Mouse (Mus musculus) gastrocnemius, adult 18-20 months (tissue): ENCODE data around the gene Serpinb7. TPM values are rescaled to one million over a fixed set of nuclear protein-coding genes. Genes with fewer than 3 reads are reported as not detected.

Source experiments
- DNase-seq: peaks from one replicate; pipeline ENCODE4 v3.0.0; 2021; ENCODE audit warnings: low spot score
- long read RNA-seq, 2 experiments: library from polyadenylated mRNA; stranded (forward); transcript quantifications; one replicate each; pipeline ENCODE4 v2.0.0; 2021
- total RNA-seq, 2 experiments: library from RNA; stranded (reverse); gene quantifications; 2 replicates each; pipeline ENCODE4 v1.2.3; 2021

Gene Serpinb7
- total RNA-seq: under 1 TPM in 1 of 2 experiments, not detected in 1; 0.85 TPM
- long read RNA-seq, experiment 1: 0 reads
- long read RNA-seq, experiment 2: 0 reads

- no peak for DNase-seq
These were observed at the start of gene Serpinb7 for GRCm38 (mm10) chr1:107399355-107399754. TSS of gene Serpinb7 (plus strand) at chr1:107399655.

GRCm38 (mm10) chr1:107350392-107350791, 49.1 kb upstream of the Serpinb7 start:
- DNase-seq: no peak

GRCm38 (mm10) chr1:107351115-107351514, 48.3 kb upstream of the Serpinb7 start:
- DNase-seq: no peak

- DNase-seq: no peak
These were observed 46.4 kb upstream of the Serpinb7 start for GRCm38 (mm10) chr1:107353046-107353445.

- DNase-seq: no peak
These were observed 38.6 kb upstream of the Serpinb7 start, which contains the start of gene Serpinb11 for GRCm38 (mm10) chr1:107360898-107361297. TSS of gene Serpinb11 (plus strand) at chr1:107361198.

- no peak for DNase-seq
These were observed 33.5 kb upstream of the Serpinb7 start for GRCm38 (mm10) chr1:107365973-107366372.

- DNase-seq: no peak
These were observed 30.5 kb upstream of the Serpinb7 start for GRCm38 (mm10) chr1:107368944-107369343.

GRCm38 (mm10) chr1:107376952-107377351, 22.5 kb upstream of the Serpinb7 start:
- no peak for DNase-seq

- DNase-seq: no peak
These were observed 21.1 kb upstream of the Serpinb7 start for GRCm38 (mm10) chr1:107378368-107378767.

GRCm38 (mm10) chr1:107381491-107381890, 18.0 kb upstream of the Serpinb7 start:
- DNase-seq: no peak

GRCm38 (mm10) chr1:107382404-107382803, 17.1 kb upstream of the Serpinb7 start:
- DNase-seq: no peak

GRCm38 (mm10) chr1:107384532-107384931, 14.9 kb upstream of the Serpinb7 start:
- no peak for DNase-seq

- no peak for DNase-seq
These were observed 9.7 kb upstream of the Serpinb7 start for GRCm38 (mm10) chr1:107389753-107390152.

- DNase-seq: no peak
These were observed 2.0 kb upstream of the Serpinb7 start for GRCm38 (mm10) chr1:107397481-107397880.

- no peak for DNase-seq
These were observed 2.6 kb downstream of the Serpinb7 start for GRCm38 (mm10) chr1:107402082-107402481.

- DNase-seq: no peak
These were observed 15.2 kb downstream of the Serpinb7 start for GRCm38 (mm10) chr1:107414650-107415049.

GRCm38 (mm10) chr1:107422487-107422886, 23.0 kb downstream of the Serpinb7 start:
- DNase-seq: no peak

GRCm38 (mm10) chr1:107431253-107431652, 31.8 kb downstream of the Serpinb7 start:
- no peak for DNase-seq

- DNase-seq: no peak
These were observed 36.1 kb downstream of the Serpinb7 start for GRCm38 (mm10) chr1:107435528-107435927.

- no peak for DNase-seq
These were observed 40.0 kb downstream of the Serpinb7 start for GRCm38 (mm10) chr1:107439462-107439861.

GRCm38 (mm10) chr1:107445352-107445751, 45.9 kb downstream of the Serpinb7 start:
- DNase-seq: no peak

GRCm38 (mm10) chr1:107447228-107447931, 47.9 kb downstream of the Serpinb7 start:
- no peak for DNase-seq

- DNase-seq: no peak
These were observed 80.5 kb downstream of the Serpinb7 start for GRCm38 (mm10) chr1:107479909-107480308.
